Mouse (Mus musculus) ES-Bruce4 (cell line): ENCODE data around the gene F12. TPM values are rescaled to one million over a fixed set of nuclear protein-coding genes. Genes with fewer than 3 reads are reported as not detected.
A peak's percentile ranks its signal among the peaks of the same experiment; 100 is the strongest.

ENCODE experiments used
- H3K27ac ChIP-seq: 2 replicates; pipeline ENCODE4 v1.5.1; 2012; ENCODE audit warnings: low read length, inconsistent platforms; ENCODE audit not compliant: insufficient read depth
- H3K27me3 ChIP-seq: 2 replicates; pipeline ENCODE4 v1.6.1; 2012; ENCODE audit warnings: mild to moderate bottlenecking, low read length, inconsistent platforms; ENCODE audit not compliant: control insufficient read depth, poor library complexity, insufficient read depth, severe bottlenecking
- H3K36me3 ChIP-seq: 2 replicates; pipeline ENCODE4 v1.6.1; 2012; ENCODE audit warnings: inconsistent platforms, mild to moderate bottlenecking, low read length, moderate library complexity; ENCODE audit not compliant: control insufficient read depth, poor library complexity, insufficient read depth, severe bottlenecking
- H3K4me1 ChIP-seq: one replicate; pipeline ENCODE4 v1.8.1; 2011; ENCODE audit warnings: low read length; ENCODE audit not compliant: control insufficient read depth, insufficient read depth
- H3K4me3 ChIP-seq: 2 replicates; pipeline ENCODE4 v1.5.1; 2011; ENCODE audit warnings: low read depth, mild to moderate bottlenecking, low read length
- H3K9ac ChIP-seq: 2 replicates; pipeline ENCODE4 v1.6.1; 2012; ENCODE audit warnings: low read depth, mild to moderate bottlenecking, inconsistent platforms; ENCODE audit not compliant: poor library complexity, severe bottlenecking
- H3K9me3 ChIP-seq: replicated peaks from 2 replicates; pipeline ENCODE4 v1.6.1; 2012; ENCODE audit warnings: mild to moderate bottlenecking, low read length, inconsistent platforms; ENCODE audit not compliant: control insufficient read depth, poor library complexity, insufficient read depth, severe bottlenecking
- CTCF ChIP-seq: IDR thresholded peaks from one replicate; pipeline ENCODE4 v1.8.1; 2011; ENCODE audit warnings: low read depth, low read length
- EP300 ChIP-seq: IDR thresholded peaks from 2 replicates; pipeline ENCODE4 v1.6.1; 2011; ENCODE audit warnings: low read depth, low read length; ENCODE audit not compliant: insufficient read depth
- POLR2A ChIP-seq: IDR thresholded peaks from one replicate; pipeline ENCODE4 v1.8.1; 2011; ENCODE audit warnings: low read length; ENCODE audit not compliant: insufficient read depth
- polyA plus RNA-seq: library from polyadenylated mRNA; stranded (reverse); fragments of >200 nt; gene quantifications from 2 replicates; pipeline ENCODE4 v1.2.4, GENCODE M21; 2011; ENCODE audit warnings: low read depth; ENCODE audit not compliant: missing spikeins, insufficient read depth, insufficient read length

F12 gene
- polyA plus RNA-seq, 1 experiment = not detected

DNA sequence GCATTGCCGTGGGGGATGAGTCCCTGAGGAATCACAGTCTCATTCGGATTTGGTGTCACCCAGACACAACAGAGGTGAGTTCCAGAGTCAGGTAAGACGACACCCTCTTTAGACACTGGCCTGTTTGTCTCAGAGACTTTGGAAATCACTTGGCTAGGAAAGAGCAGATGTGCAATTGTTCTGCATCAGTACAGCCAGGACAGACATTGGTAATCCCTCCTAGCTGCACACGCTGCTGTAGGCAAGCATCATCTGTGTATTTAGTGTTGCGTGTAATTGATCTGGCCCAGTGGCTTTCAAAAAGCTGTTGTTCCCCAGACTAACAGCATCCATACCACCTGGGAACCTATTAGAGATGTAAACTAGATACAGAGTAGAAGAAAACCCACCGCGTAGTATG is 23.3 kb downstream of the F12 start:
- no peak overlapping the region for H3K27ac ChIP-seq
- H3K4me3 ChIP-seq = no peak overlapping the region

DNA sequence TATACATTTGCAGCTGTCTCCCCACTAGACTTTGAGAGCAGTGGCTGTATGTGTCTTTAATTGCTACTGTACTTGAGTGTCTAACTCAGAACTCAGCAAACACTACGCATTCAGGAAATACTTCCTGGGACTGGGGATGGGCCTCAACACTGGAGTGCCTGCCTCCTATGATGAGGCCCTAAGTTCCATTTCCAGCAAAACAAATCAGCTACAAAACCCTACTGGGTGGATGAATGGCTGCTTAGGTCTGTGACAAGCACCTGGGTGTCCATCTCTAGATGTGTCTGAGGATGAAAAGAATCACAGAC is 26.6 kb downstream of the F12 start:
- no peak overlapping the region for H3K27ac ChIP-seq
- no peaks in the 10 kb centered on the region for H3K36me3 ChIP-seq
- TF ChIP-seq POLR2A = no peak
- no peak for TF ChIP-seq EP300
- TF ChIP-seq CTCF = no peak
- H3K4me1 ChIP-seq = no peaks in the 10 kb centered on the region
- H3K9ac ChIP-seq = no peak overlapping the region
- no peaks in the 10 kb centered on the region for H3K9me3 ChIP-seq
- H3K4me3 ChIP-seq = no peak overlapping the region
- no peaks in the 10 kb centered on the region for H3K27me3 ChIP-seq

More for the DNA sequence above, 23.3 kb downstream of the F12 start:
- Histone ChIP-seq H3K4me1 (no peaks in the 10 kb centered on the region), H3K9me3 (no peaks in the 10 kb centered on the region), H3K9ac (no peak overlapping the region), H3K27me3 (no peaks in the 10 kb centered on the region), H3K36me3 (no peaks in the 10 kb centered on the region)
- TF ChIP-seq EP300 (no peak), CTCF (no peak), POLR2A (no peak)

DNA sequence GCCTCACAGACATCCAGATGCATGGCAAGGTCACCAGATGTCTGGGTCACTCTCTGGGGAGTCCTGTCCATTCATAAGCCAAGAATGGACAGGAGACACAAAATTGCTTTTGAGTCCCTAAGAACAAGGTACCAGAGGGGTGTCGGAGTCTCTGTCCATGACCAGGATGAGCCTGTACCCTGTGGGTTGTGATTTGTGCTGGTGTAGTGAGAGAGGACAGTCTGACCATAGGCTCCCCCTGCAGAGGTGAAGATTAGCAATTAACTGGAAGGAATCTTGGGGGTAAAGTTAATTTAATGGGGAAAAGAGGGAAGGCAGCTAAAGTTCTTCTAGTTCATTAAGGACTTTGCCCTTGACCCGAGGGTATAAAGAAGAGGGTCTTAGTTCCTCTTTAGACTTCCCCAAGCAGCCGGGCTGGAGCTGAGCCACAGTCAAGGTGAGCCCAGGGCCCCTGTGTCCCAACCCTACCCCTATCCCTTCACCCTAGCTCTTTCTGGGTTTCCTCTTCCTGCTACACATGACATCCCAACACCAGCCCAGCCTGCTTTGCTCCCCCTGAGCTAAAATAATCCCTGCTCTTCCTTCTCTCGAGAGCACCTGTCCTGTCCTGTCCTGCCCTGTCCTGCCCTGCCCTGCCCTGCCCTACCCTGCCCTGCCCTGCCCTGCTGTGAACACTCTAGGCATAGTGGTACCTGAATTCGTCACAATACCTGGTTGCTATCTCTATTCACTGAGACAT is 27.1 kb downstream of the F12 start:
- Histone ChIP-seq H3K9me3 (no peaks in the 10 kb centered on the region), H3K27ac (no peak overlapping the region), H3K4me1 (no peaks in the 10 kb centered on the region), H3K9ac (no peak overlapping the region), H3K4me3 (no peak overlapping the region), H3K36me3 (no peaks in the 10 kb centered on the region), H3K27me3 (no peaks in the 10 kb centered on the region)
- TF ChIP-seq EP300 (no peak), POLR2A (no peak), CTCF (no peak)

DNA sequence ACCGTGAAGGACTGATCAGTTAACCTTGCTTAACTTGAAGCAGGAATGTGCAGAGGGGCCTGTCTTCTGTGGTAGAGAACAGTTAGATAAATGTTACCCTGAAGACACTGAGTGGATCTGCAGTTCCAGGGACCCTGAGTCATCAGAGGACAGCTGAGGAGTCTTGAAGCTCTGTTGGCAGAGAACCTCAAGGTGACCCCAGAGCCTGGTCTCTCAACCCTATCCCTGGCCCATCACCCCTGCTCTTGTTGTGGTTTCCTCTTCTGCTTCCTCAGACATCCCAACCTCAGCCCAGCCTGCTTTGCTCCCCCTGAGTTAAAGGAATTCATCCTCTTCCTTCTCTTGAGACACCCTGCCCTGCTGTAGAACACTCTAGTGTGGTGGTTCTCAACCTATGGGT is 28.5 kb downstream of the F12 start, which contains the start of gene Slc34a1:
TSS of gene Slc34a1 (plus strand) at position 100 of the 400 bp plus-strand sequence.
- H3K9ac ChIP-seq = no peak within 1 kb of the TSS
- TF ChIP-seq POLR2A (no peak), EP300 (no peak), CTCF (no peak)
- H3K27me3 ChIP-seq = no peaks in the 10 kb centered on the region
- no peaks in the 10 kb centered on the region for H3K9me3 ChIP-seq
- H3K4me3 ChIP-seq = no peak within 1 kb of the TSS
- H3K4me1 ChIP-seq = no peaks in the 10 kb centered on the region
- H3K36me3 ChIP-seq = no peaks in the 10 kb centered on the region
- H3K27ac ChIP-seq = no peak within 1 kb of the TSS

DNA sequence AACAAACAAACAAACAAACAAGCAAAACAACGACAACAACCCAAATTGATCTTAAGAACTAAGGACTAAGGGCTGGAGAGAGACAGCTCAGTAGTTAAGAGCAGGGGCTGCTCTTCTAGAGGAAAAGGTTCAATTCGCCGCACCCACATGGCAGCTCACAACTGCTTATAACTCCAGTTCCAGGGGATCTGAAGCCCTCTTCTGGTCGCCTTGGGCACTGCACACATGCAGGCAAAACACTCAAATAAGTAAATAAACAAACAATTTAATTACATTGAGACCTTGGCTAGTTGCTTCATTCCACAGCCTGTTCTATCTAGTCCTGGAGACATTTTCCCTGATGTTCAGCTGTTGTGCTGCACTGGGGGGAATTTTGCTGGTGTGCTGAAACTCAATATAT is 33.7 kb downstream of the F12 start:
- Histone ChIP-seq H3K36me3 (no peaks in the 10 kb centered on the region), H3K27me3 (no peaks in the 10 kb centered on the region), H3K9ac (no peak overlapping the region), H3K27ac (no peak overlapping the region), H3K9me3 (no peaks in the 10 kb centered on the region), H3K4me3 (no peak overlapping the region), H3K4me1 (no peaks in the 10 kb centered on the region)
- TF ChIP-seq EP300 = no peak
- peak; percentile 61 for TF ChIP-seq CTCF
- TF ChIP-seq POLR2A = no peak

DNA sequence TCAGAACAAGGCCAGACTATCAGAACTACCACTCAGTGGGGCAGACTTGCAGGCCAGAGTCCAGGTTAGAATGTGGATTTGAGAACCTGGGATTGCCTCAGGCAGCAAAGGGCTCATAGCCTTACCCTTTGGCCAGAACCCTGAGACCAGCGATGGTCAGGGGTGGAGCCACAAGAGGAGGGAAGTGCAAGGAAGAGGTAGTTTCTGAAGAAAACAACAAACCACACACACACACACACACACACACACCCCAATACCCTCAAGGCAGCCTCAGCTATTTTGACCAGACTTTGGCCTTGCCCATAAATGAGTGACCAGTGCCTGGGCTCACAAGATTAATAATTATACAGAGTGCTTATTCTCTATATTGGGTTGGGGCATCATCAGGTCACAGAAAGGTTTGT is 35.0 kb downstream of the F12 start:
- no peak overlapping the region for H3K4me3 ChIP-seq
- no peak overlapping the region for H3K9ac ChIP-seq
- H3K36me3 ChIP-seq = no peaks in the 10 kb centered on the region
- H3K27me3 ChIP-seq = no peaks in the 10 kb centered on the region
- TF ChIP-seq EP300 = no peak
- TF ChIP-seq CTCF = no peak
- TF ChIP-seq POLR2A = no peak
- no peak overlapping the region for H3K27ac ChIP-seq
- no peaks in the 10 kb centered on the region for H3K4me1 ChIP-seq
- no peaks in the 10 kb centered on the region for H3K9me3 ChIP-seq
